Mouse (Mus musculus) embryo, embryonic 10.5 days (tissue): ENCODE measurements around the gene Tcl1b4.
A peak's percentile ranks its signal among the peaks of the same experiment; 100 is the strongest.
"Not testable (repeated sequence)": the region's sequence is repeated elsewhere in the genome, so short reads cannot be mapped to it uniquely, and the experiment has no call there.

ENCODE experiments used
- DNase-seq: peaks from one replicate; pipeline ENCODE4 v3.0.0-alpha.2; 2015; ENCODE audit warnings: low spot score

Gene Tcl1b4

DNA sequence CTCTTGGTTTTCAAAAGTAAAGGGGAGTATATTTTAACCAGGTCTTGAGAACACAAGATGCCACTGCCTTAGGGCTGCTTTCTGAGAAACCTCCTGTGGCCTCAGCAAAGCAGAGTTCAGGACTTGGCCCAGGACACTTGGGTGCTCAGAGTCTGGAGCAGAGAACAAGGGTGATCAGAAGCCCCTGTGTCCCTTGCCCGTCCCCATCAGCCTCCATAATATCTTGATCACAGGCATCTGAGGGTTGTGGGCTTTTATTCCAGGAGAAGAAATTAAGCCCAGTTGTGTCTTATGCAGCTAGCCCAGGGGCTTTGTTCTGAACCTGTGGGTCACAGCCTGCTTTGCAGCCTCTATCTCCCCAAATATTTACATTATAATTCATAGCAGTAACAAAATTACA is at the start of gene Tcl1b4:
Tcl1b4 (plus strand) TSS at position 301 of the 400 bp plus-strand sequence.
- not testable (repeated sequence) for DNase-seq

DNA sequence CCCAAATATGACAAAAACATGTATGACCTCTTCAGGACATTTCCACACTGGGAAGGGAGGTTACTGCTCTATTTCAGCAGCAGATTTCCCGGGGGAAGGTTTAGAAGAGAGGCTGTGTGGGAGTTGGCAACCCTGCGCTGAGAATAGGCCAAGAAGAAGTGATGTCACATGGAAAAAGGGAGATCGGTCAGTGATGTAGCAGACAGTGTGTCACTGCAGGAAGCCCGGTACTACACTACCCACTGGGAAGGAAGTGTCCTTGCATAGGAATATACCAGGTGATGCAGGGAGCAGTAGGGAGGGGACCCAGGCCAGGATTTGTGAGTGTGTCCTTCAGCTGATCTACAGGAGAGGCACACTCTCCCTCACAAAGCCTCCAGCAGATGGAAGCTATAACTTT is 46.5 kb upstream of the Tcl1b4 start:
- DNase-seq = not testable (repeated sequence)

DNA sequence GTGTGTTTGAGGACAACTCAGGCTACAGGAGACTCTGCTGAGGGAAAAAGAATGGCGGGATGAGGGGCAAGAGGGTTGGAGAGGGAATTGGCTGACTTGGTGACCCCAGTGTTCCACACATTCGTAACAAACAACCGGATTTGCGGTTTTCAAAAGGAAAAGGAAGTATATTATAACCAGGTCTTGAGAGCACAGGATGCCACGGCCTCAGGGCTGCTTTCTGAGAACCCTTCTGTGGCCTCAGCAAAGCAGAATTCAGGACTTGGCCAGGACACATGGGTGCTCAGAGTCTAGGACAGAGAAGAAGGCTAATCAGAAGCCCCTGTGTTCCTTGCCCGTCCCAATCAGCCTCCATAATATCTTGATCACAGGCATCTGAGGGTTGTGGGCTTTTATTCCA is 42.9 kb upstream of the Tcl1b4 start:
- no peak for DNase-seq

DNA sequence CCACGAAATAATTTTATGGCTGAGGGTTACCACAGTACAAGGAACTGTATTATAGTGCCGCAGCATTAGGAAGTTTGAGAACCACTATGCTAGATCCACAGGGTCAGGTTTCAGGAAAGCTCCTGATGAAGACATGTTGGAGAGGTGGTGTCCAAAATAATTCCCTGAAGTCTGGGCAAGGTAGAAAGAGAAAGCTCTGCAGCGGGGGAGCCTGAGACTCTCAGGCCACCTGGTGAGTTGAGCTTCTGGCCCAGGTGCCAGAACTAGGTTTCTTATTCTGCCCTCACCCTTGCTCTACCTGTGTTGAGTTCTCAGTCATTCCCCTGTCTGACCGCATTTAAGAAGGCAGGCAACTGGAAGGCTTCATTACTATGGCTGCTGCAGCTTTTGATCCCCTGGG is 42.4 kb upstream of the Tcl1b4 start, which contains the start of gene Tcl1b1:
Tcl1b1 (plus strand) TSS at position 301 of the 400 bp plus-strand sequence.
- no peak for DNase-seq

DNA sequence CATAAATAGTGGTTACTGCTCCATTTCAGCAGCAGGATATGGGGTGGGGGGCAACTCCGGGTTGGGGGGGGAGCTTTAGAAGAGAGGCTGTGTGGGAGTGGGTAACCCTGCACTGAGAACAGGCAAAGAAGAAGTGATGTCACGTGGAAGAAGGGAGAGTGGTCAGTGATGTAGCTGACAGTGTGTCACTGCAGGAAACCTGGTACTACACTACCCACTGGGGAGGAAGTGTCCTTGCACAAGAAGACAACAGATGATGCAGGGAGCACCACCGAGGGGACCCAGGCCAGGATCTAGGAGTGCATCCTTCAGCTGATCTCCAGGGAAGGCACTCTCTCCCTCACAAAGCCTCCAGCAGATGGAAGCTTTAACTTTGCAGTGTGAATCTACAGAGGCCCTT is 35.0 kb upstream of the Tcl1b4 start:
- no peak for DNase-seq

DNA sequence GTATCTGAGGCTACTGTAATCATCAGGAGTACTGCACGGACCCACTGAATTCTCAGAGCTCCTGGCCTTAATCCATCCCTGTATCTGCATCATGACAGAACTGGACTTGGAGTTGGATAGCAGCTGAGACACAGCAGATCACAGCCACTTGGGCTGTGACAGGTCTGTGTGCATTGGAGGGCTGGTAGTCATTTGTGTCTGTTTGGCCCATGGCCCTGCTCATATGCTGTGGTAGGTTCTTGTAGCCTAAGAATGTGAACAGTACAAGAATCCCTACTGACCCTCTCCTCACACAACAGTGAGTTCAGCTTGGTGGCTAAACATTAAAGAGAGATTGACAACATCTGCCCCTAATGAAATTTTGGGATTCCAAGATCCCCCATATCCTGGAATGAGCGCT is 28.4 kb upstream of the Tcl1b4 start:
- no peak for DNase-seq

DNA sequence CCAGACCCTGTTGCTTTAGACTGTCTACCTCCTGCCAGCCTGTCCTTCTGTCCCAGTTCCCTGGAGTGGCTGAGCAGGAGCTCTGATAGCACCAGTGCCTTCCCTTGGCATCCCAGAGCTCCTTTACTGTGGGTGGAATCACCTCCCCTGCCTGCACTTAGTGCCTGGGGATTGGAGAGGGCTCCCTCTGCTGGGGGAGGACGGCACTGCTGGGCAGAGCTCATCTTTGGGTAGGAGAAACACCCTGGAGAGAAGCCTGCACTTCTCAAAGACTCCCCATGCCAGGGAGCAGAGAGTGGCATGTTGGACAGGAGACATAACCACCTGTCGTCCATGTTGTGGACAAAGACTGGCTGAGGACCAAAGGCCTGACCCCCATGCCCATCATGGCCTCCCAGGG is 27.4 kb upstream of the Tcl1b4 start:
- peak; percentile 4 for DNase-seq

DNA sequence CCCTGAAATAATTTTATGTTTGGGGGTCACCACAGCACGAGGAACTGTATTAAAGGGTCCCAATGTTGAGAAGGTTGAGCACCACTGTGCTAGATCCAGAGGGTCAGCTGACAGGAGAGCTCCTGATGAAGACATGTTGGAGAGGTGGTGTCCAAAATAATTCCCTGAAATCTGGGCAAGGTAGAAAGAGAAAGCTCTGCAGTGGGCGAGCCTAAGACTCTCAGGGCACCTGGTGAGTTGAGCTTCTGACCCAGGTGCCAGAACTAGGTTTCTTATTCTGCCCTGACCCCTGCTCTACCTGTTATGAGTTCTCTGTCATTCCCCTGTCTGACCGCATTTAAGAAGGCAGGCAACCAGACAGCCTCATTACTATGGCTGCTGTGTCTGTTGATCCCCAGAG is 25.7 kb upstream of the Tcl1b4 start, which contains the start of gene Tcl1b5:
Tcl1b5 (plus strand) TSS at position 301 of the 400 bp plus-strand sequence.
- not testable (repeated sequence) for DNase-seq

DNA sequence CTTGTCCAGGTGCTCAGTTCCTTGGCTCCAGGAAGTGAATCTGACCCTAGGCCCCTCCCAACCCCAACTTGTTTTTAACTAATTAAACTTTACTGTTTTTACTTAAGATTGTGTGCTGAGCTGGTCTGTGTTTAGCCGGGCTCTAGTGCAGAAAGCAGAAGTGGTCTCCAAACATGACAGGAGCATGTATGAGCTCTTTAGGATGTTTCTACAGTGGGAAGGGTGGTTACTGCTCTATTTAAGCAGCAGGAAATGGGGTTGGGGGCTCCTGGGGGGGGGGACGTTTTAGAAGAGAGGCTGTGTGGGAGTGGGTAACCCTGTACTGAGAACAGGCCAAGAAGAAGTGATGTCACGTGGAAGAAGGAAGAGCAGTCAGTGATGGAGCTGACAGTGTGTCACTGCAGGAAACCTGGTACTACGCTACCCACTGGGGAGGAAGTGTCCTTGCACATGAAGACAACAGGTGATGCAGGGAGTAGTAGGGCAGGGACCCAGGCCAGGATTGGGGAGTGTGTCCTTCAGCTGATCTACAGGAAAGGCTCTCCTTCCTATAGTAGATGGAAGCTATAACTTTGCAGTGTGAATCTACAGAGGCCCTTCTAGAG is 20.6 kb upstream of the Tcl1b4 start:
- DNase-seq = not testable (repeated sequence)

DNA sequence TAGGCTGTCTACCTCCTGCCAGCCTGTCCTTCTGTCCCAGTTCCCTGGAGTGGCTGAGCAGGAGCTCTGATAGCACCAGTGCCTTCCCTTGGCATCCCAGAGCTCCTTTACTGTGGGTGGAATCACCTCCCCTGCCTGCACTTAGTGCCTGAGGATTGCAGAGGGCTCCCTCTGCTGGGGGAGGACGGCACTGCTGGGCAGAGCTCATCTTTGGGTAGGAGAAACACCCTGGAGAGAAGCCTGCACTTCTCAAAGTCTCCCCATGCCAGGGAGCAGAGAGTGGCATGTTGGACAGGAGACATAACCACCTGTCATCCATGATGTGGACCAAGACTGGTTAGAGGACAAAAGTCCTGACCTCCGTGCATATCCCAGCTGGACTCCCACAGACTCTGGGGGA is 12.8 kb upstream of the Tcl1b4 start:
- DNase-seq = not testable (repeated sequence)

DNA sequence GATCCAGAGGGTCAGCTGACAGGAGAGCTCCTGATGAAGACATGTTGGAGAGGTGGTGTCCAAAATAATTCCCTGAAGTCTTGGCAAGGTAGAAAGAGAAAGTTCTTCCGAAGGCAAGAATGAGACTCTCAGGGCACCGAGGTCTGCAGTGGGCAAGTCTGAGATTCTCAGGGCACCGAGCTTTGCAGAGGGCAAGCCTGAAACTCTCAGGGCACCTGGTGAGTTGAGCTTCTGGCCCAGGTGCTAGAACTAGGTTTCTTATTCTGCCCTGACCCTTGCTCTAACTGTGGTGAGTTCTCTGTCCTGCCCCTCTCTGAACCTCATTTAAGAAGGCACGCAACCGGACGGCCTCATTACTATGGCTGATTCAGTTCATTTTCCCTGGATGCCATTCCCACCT is 11.0 kb upstream of the Tcl1b4 start, which contains the start of gene Tcl1b3:
Tcl1b3 (plus strand) TSS at position 301 of the 400 bp plus-strand sequence.
- DNase-seq = not testable (repeated sequence)

DNA sequence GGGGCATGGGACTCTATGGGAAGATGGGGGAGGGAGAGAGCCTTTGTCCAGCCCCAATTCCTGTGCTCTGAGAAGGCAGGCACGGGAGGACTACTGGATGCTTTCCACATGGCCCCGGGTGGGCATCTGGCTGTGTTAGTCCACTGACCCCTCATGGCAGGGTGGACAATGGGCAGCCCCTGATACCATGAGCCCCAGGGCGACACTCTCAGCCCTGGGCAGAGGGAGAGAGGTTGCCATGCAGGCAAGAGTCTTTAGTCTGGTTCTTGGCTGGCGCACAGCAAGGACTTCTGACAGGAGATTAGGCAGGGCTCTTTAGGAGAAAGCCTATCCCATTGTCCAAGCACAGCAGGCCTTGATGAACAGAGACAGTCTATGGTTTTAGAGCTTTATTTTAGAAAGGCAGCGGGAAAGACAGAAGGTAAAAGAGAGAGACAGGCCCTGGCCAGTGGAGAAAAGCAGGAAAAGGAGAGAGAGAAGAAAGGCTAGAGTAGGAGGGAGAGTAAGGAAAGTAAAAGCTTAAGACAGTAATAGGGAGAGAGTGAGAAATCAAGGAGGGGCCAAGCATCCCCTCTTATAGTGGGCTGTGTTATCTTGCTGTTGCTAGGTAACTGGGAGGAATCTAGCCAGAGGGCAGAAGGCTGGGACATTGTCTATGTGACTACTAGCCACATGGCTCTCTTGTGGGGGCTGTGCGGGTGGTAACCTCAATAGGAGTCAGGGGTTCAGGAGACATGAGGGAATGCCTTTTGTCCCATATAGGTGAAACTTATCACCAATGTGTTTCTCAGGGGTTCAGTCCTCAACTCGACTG is 1.9 kb upstream of the Tcl1b4 start:
- DNase-seq = peak; percentile 28

DNA sequence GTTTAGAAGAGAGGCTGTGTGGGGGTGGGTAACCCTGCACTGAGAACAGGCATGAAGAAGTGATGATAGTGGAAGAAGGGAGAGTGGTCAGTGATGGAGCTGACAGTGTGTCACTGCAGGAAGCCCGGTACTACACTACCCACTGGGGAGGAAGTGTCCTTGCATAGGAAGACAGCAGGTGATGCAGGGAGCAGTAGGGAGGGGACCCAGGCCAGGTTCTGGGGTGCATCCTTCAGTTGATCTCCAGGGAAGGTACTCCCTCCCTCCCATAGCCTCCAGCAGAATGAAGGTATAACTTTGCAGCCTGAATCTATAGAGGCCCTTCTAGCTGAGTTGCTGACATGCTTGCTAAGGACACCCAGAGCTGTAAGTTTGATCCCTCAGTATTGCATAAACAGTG is 5.3 kb downstream of the Tcl1b4 start:
- no peak for DNase-seq

DNA sequence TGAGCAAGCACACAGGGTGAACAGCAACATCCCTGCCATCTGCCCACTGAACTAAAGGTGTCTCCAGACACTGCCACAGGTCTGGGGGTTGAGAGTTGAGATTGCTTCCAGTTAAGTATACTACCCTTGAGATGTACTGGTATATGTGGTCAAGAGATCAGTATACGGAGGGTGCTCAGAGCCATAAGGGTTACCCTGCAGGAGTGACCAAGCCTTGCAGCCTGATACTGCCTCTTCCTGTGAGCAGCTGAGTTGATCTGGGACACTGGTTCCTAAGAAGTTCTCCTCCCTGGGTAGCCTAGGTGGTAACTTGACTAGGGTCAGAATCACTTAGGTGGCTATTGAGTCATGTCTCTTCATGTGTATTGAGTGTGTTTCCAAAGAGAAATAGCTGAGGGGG is 6.7 kb downstream of the Tcl1b4 start:
- DNase-seq = no peak

DNA sequence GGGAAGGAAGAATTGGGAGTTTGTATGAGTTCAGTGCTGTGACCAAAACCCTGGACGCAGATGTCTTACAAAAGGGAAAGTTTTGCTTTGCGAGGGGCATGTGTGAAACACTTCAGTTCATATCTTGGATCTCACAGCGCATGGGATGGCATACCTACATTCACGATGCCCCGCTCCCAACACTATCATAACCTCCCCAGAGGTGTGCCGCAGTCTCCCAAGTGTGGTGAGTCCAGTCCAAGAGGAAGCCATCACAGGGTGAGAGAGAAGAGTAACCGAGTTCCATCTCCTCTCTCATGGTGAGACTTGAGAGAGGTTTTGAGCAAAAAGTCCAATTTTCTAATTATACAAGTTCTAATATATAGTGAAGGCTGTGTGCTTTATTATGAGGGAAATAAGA is 7.5 kb downstream of the Tcl1b4 start:
- DNase-seq = no peak

DNA sequence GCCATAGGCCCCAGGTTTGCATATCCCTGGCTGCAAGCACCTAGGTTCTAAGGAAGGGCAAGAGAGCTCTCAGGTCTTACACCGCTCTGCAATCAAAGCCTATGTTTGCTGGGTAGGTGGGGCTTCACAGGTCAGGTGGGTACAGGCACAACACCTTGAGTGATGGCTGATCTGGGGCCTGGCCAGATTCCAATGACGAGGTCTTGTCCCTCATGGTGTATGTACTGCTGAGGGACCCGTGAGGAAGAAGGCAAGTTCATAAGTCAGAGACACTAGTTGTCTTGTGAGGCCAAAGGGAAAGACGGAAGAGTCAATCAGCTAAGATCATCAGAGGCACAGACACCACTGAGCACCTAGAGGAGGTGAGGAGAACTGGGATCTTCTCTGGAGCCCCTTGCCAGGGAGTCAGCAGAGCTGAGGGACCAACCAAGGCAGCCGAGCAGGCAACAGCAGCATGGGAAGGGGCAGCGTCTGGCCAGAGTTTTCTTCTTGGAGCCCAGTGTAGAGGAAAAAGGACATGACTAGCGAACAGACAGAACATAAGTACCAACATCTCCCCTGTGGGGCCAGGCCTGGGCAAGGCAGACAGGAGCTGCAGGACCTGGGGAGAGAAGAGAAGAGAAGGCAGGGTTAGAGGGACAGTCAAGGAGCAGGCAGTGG is 15.5 kb downstream of the Tcl1b4 start:
- no peak for DNase-seq

DNA sequence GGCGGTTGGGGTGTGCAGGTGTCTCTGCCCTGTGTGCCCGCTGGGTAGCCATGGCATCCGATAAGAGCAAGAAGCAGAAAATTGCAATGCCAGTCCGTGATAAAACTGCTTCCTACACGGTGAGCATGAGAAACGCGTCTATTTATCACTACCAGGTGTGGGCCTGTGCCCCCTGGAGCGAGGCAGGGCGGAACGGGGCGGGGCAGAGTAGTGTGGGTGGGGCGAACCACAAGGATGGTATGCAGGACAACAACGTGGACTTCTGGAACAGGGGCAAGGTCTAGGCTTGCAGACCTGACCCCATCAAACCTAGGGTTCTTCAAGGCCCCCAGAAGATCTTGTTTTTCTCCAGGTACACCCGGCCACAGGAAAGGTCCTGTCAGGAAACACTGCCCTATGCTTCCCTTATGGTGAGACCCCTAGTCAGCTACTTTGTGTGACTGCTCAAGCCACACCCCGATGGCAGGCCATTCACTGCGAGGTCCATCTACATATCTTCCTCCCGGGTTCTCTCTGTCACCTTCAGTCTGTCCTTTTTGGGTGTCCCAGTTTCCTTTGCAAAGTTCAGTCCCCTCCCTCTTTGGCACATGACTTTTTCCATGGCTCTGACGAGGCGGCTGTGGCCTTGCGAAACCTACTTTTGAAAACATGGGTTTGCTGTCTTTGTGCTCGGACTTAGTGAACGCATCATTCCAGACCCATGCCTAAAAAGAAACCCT is 21.0 kb downstream of the Tcl1b4 start, which contains the start of gene Tcl1:
Tcl1 (minus strand) TSS at position 193 of the 719 bp plus-strand sequence.
- no peak for DNase-seq

DNA sequence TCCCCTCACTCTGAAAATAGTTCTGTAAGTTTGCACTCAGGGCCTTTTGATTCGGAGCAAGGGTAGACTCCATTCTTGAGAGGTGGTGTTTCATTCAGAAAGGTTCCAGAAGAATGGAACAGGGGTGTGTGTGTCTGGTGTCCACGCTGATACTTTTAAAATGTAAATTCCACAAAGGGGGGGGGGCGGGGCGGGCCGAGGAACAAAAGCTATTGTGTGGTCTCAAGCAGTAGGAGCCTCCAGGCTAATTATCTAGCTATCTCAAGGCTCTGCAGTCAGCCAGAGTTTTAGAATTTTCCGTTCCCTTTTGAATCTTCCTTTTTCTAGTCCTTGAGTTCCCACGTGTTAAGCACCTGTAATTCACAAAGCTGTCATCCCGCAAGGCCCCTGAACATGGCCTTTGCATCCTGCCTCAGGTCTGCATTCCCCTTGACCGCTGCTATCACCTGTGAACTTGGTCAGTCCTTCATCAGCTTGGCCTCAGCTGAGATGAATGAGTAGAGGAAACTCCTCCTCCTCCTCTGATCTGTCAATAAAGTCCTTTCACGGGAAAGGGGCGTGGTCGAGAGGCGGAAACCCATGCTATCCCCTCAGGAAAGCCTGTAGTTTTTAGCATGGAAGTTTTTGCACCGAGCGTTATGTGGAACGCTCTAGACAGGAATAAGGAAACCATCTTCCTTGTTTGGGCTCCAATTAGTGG is 23.0 kb downstream of the Tcl1b4 start:
- no peak for DNase-seq

DNA sequence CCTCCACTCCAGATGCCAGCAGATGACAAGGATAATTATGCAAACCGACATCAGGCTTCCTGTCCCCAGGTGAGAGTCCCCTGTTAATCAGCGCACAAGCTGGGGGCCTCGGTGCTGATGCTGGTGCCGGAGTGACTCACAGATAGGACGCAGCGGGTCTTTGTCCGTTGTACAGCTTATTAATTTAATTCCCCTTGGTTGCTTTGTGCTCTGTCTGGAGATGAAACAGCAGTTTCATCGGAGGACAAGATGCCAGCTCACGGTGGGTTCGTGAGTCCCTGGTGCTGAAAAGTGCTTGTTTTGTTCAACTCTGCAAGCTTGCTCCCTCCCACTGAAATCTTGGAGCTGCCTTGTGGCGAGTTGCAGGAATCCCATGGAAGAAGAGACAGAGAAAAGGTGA is 32.6 kb downstream of the Tcl1b4 start:
- DNase-seq = no peak

DNA sequence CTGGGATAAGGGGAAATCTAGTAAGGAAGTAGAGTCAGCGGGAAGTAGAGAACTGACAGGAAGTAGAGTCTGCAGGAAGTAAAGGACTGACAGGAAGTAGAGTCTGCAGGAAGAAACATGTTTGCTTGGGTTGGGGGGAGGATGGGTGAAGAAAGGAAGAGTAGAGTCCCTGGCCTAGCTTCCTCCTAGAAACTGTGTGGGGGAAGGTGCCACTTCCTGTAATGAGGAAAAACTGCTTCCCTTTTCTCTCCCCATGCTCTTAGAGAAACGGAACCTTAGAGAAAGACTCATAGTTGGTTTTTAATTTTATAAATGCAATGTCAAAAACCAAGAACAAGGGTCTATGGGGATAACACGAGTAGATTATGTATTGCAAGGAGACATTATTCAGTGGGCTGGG is 33.3 kb downstream of the Tcl1b4 start:
- no peak for DNase-seq

DNA sequence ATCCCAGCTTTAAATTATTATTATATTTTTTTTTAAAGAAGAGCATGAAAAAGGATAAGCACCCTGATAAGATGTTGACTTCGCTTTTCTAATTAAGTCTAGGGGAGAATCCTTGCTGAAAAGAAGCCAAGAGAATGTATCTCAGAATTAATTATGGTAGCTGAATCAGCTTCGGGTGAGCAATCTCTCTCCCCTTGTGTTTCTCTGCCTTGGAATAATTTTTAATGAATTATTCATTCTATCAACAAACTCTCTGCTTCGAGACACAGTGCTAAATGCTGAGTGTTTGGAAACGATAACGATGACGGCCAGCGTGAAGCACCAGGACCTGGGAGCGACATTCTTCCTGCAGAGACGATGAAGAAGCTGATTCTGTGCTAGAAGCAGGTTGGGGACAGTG is 37.3 kb downstream of the Tcl1b4 start:
- DNase-seq = no peak
